Mouse (Mus musculus) hindbrain, embryonic 10.5 days (tissue): Measurements from ENCODE around the gene Pde6b. TPM values are rescaled to one million over a fixed set of nuclear protein-coding genes. Genes with fewer than 3 reads are reported as not detected.

ENCODE experiments used
- polyA plus RNA-seq: library from polyadenylated mRNA; unstranded; fragments of >200 nt; fragmentation: Nextera tagmentation; extraction: Ambion mirVana; gene quantifications from 2 replicates; pipeline ENCODE4 v1.2.1, GENCODE M21; 2016

The Pde6b gene
- polyA plus RNA-seq, 1 experiment from 2014 or later: 0.25 TPM

Other genes starting within 250 kb of the Pde6b start
- 40.3 and 47.2 TPM in 2 replicates for gene Dr1, start 119.5 kb upstream of the Pde6b start, polyA plus RNA-seq
- 5.8 and 6.0 TPM in 2 replicates for gene Pigg, start 75.8 kb upstream of the Pde6b start, polyA plus RNA-seq
- gene Gm42517, start 20.5 kb upstream of the Pde6b start, polyA plus RNA-seq: not detected in 2 replicates
- gene Atp5k, start 46.1 kb downstream of the Pde6b start, polyA plus RNA-seq: 397 and 447 TPM in 2 replicates
- gene Mfsd7a, start 60.5 kb downstream of the Pde6b start, polyA plus RNA-seq: 0.10 and 0.13 TPM in 2 replicates
- gene Pcgf3, start 72.8 kb downstream of the Pde6b start, polyA plus RNA-seq: 24.3 and 27.5 TPM in 2 replicates
- 6.9 and 11.2 TPM in 2 replicates for gene Cplx1, start 161.6 kb downstream of the Pde6b start, polyA plus RNA-seq
- 58.0 and 60.9 TPM in 2 replicates for gene Gak, start 241.4 kb downstream of the Pde6b start, polyA plus RNA-seq
- gene Tmem175, start 241.4 kb downstream of the Pde6b start, polyA plus RNA-seq: 17.3 and 19.2 TPM in 2 replicates